Mouse (Mus musculus): ENCODE results near the gene Crygc.

The Crygc gene

GRCm38 (mm10) chr1:65073589-65073988, at the start of gene Crygc:
TSS of gene Crygc (minus strand) at chr1:65073689.
- no peak for DNase-seq (ENCODE audit: low spot score)

GRCm38 (mm10) chr1:65122574-65123372, 49.3 kb upstream of the Crygc start, which contains the start of gene D630023F18Rik:
TSS of gene D630023F18Rik (minus strand) at chr1:65123214.
- no peak for DNase-seq (ENCODE audit: low spot score)

DNA sequence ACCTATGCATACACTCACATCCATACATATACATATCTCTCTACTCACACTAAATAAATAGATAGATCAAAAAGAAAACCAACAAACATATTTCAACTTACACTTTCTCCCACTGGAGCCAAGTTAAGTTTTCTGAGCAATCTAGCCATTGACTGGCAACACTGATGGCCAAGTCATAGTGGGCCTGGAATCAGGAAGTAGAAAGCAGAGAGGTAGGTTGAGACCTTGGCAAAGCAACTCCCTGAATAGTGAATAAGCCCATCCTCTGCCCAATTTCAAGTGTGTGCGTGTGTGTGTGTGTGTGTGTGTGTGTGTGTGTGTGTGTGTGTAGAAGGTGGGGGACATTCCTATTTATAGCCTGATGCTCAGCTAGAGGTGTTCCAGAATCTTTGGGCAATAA, 45.9 kb upstream of the Crygc start, which contains the start of gene Gm28845:
Gm28845 (minus strand) TSS at position 121 of the 400 bp plus-strand sequence.
- no peak for DNase-seq (ENCODE audit: low spot score)

- no peak for DNase-seq (ENCODE audit: low spot score)
These were observed 44.8 kb upstream of the Crygc start for GRCm38 (mm10) chr1:65118150-65118913.

GRCm38 (mm10) chr1:65113536-65114172, 40.2 kb upstream of the Crygc start:
- DNase-seq (ENCODE audit: low spot score) = no peak

- no peak for DNase-seq (ENCODE audit: low spot score)
These were observed 39.3 kb upstream of the Crygc start for GRCm38 (mm10) chr1:65112807-65113196.

GRCm38 (mm10) chr1:65112031-65112806, 38.7 kb upstream of the Crygc start:
- DNase-seq (ENCODE audit: low spot score) = peak; percentile 25

- no peak for DNase-seq (ENCODE audit: low spot score)
These were observed 36.4 kb upstream of the Crygc start for GRCm38 (mm10) chr1:65109756-65110435.

GRCm38 (mm10) chr1:65109196-65109595, 35.7 kb upstream of the Crygc start:
- DNase-seq (ENCODE audit: low spot score) = no peak

DNA sequence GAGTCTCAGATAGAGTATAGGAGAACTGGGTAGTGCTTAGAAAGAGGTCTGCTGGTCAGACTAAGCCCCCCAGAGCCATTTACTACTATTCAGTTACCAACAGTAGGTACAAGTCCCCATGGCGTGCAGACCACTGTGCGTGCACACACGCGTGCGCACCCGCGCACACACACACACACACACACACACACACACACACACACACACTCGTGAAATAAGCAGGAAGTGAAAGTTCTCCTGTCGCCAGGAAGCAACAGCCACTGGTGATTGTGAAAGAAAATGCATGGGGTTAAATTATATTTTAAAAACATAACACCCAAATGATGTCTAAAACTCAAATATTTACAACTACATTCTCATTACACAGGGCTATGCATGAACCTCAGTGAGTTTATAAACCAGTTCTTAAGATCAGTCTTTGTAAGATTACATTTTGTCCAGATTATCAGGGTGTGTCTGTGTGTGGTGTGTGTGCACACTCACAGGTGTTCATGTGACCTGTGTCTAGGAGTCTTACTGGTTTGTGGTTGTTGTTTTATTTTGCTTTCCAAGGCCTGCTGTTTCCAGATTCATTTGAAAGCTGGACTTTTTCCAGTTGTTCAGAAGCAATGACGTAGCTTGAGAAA, 34.3 kb upstream of the Crygc start:
- DNase-seq (ENCODE audit: low spot score) = no peak

DNA sequence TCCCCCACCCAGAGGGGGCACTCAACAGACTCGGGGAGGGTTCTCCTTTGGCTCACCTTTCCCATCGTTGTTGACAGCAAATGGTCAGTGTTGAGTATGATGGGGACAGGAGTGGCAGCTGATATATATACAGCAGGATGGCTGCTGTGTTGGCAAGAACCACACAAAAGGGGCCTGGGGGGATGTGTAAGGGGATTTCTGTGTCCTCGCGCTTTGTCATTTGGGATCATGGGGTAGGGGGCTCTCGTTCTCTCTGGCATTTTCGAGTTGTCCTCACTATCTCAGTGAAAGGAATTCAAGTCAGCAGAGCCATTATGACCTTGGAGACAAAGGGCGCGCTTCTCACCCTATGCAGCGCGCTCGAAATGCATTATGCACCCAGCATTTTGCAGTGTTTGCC, 29.8 kb upstream of the Crygc start, which contains the start of gene Cryga:
Cryga (minus strand) TSS at position 101 of the 400 bp plus-strand sequence.
- no peak for DNase-seq (ENCODE audit: low spot score)

DNA sequence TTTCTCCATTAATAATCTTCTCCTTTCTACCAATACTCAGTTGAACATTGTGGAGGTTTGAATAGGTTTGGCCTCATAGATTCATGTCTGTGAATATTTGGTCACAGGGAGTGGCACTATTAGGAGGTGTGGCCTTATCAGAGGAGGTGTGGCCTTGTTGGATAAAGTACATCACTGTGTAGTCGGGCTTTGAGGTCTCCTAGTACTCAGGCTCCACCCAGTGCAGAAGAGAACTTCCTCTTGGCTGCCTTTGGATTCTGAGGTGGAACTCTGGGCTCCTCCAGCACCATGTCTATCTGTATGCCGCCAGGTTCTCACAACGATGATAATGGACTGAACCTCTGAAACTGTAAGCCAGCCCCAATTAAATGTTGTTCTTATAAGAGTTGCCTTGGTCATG, 23.5 kb upstream of the Crygc start:
- no peak for DNase-seq (ENCODE audit: low spot score)

- DNase-seq (ENCODE audit: low spot score) = no peak
These were observed 18.1 kb upstream of the Crygc start for GRCm38 (mm10) chr1:65091566-65091965.

DNA sequence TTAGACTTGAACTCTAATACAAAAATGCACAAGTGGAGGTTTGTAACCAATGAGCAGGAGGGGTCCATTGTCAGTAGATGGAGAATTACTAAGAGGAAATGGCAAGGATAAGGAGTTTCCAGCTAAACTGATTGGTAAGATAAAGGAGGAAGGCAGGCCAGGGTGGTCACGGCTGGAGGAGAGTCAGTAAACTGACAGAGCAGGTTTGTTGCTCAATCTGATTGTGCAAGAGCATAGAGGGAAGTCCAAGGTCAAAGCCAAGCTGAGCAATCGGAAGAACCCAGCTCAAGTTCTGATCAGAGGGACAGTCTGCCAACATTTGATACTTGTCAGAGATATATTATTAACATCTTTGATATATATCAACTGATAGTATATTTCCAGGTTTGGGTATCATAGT, 16.9 kb upstream of the Crygc start:
- DNase-seq (ENCODE audit: low spot score) = no peak

- DNase-seq (ENCODE audit: low spot score) = no peak
These were observed 15.3 kb upstream of the Crygc start for GRCm38 (mm10) chr1:65088567-65089356.

GRCm38 (mm10) chr1:65082188-65082587, 8.7 kb upstream of the Crygc start, which contains the start of gene Crygb:
TSS of gene Crygb (minus strand) at chr1:65082288.
- no peak for DNase-seq (ENCODE audit: low spot score)

GRCm38 (mm10) chr1:65075607-65076006, 2.1 kb upstream of the Crygc start:
- DNase-seq (ENCODE audit: low spot score) = no peak

DNA sequence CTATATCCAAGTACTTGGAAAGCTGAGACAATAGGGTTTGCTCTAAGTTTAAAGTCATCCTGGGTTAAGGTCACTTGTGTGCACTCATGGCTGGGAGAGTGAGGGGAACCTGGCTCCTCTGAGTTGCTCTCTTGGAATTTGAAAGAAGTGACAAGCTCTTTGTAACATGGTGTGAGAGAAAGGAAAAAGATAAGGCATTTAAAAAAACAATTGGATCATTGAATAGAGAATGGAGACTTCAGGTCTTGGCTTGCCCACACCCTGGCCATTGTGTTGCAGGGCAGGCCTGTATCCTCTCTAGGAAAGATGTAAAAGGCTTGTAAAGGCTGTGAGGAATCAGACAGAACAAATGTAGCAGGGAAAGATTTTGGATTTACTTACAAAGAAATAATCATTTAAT, 5.6 kb downstream of the Crygc start:
- no peak for DNase-seq (ENCODE audit: low spot score)

GRCm38 (mm10) chr1:65064201-65064600, 9.3 kb downstream of the Crygc start:
- DNase-seq (ENCODE audit: low spot score) = no peak

DNA sequence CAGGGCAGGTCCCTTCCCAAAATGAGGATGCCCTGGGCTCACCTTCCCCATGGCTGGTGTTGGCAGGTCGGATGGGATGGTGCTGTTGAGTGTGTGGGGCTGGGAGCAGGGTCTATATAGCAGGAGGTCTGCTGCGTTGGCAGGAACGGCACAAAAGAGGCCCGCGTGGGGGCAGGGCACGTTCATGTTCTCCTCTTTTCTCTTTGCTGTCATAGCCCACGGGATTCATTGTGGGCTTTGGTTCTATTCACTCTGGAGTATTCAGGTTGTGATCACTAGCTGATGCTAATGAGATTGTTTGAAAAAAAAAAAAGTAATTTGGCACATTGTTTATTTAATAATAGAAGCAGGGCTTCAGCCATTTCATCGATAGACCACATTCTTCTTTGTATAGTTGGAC, 10.1 kb downstream of the Crygc start, which contains the start of gene Crygd:
Crygd (minus strand) TSS at position 101 of the 400 bp plus-strand sequence.
- no peak for DNase-seq (ENCODE audit: low spot score)
